Mouse (Mus musculus) embryo, embryonic 10.5 days (tissue): Measurements from ENCODE around the gene Pde2a.
A peak's percentile ranks its signal among the peaks of the same experiment; 100 is the strongest.

Experiments
- DNase-seq: peaks from one replicate; pipeline ENCODE4 v3.0.0-alpha.2; 2015; ENCODE audit warnings: low spot score

Pde2a gene

GRCm38 (mm10) chr7:101474399-101474811, 52.9 kb downstream of the Pde2a start:
- DNase-seq: no peak

- DNase-seq: no peak
Measured at GRCm38 (mm10) chr7:101476028-101476427, 54.5 kb downstream of the Pde2a start.

GRCm38 (mm10) chr7:101476493-101476892, 55.0 kb downstream of the Pde2a start:
- no peak for DNase-seq

- no peak for DNase-seq
Measured at GRCm38 (mm10) chr7:101477200-101477599, 55.7 kb downstream of the Pde2a start.

GRCm38 (mm10) chr7:101478099-101478498, 56.6 kb downstream of the Pde2a start:
- no peak for DNase-seq

GRCm38 (mm10) chr7:101479841-101480240, 58.4 kb downstream of the Pde2a start:
- DNase-seq: no peak

GRCm38 (mm10) chr7:101480671-101481070, 59.2 kb downstream of the Pde2a start:
- DNase-seq: no peak

GRCm38 (mm10) chr7:101481872-101482498, 60.5 kb downstream of the Pde2a start:
- no peak for DNase-seq

GRCm38 (mm10) chr7:101482499-101483081, 61.1 kb downstream of the Pde2a start:
- no peak for DNase-seq

GRCm38 (mm10) chr7:101483498-101484115, 62.1 kb downstream of the Pde2a start:
- no peak for DNase-seq

GRCm38 (mm10) chr7:101487102-101487501, 65.6 kb downstream of the Pde2a start:
- DNase-seq: no peak

- DNase-seq: no peak
Measured at GRCm38 (mm10) chr7:101490952-101491351, 69.5 kb downstream of the Pde2a start.

- no peak for DNase-seq
Measured at GRCm38 (mm10) chr7:101498385-101498784, 76.9 kb downstream of the Pde2a start.

- DNase-seq: no peak
Measured at GRCm38 (mm10) chr7:101499251-101499650, 77.8 kb downstream of the Pde2a start.

- no peak for DNase-seq
Measured at GRCm38 (mm10) chr7:101499701-101500100, 78.2 kb downstream of the Pde2a start.

- no peak for DNase-seq
Measured at GRCm38 (mm10) chr7:101501236-101501635, 79.7 kb downstream of the Pde2a start.

GRCm38 (mm10) chr7:101501675-101502074, 80.2 kb downstream of the Pde2a start:
- no peak for DNase-seq

GRCm38 (mm10) chr7:101503351-101503750, 81.9 kb downstream of the Pde2a start:
- peak; percentile 85 for DNase-seq

- DNase-seq: no peak
Measured at GRCm38 (mm10) chr7:101503803-101504202, 82.3 kb downstream of the Pde2a start.

GRCm38 (mm10) chr7:101504507-101504906, 83.0 kb downstream of the Pde2a start:
- DNase-seq: peak; percentile 60

- no peak for DNase-seq
Measured at GRCm38 (mm10) chr7:101509212-101509611, 87.7 kb downstream of the Pde2a start.

- no peak for DNase-seq
Measured at GRCm38 (mm10) chr7:101513655-101514054, 92.2 kb downstream of the Pde2a start.

GRCm38 (mm10) chr7:101514768-101515167, 93.3 kb downstream of the Pde2a start:
- no peak for DNase-seq

- DNase-seq: no peak
Measured at GRCm38 (mm10) chr7:101515295-101515694, 93.8 kb downstream of the Pde2a start.
